Mouse (Mus musculus) spleen, adult 12 weeks (tissue): ENCODE measurements at regions not wholly inside any gene's neighbourhood (a gene's known extent, or its start where the extent isn't known, plus 50 kb on each side); places are given as distances from the start of the nearest gene placed in this dataset.

Experiments
- DNase-seq: peaks from one replicate; pipeline ENCODE4 v3.0.0; 2022; ENCODE audit warnings: low spot score

DNA sequence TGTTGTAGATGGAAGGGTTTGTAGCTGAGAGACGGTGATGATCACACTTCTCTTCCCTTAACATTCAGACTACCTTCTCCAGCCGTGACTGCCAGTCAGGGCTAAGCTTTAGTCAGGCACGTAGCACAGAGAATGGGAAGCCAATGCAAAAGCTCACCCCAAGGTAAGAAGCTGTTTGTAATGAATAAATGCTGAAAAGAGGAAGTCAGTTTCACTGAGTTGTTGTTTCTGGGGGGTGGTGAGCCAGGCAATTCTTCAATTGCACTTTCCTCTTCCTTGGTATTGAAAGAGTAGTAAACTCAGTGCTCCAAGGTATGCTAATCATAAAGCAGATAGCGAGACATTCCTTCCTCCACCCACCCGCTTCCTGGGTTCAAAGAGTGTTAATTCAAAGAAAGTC is 269.2 kb upstream of the Dab2 start:
- DNase-seq: no peak

- no peak for DNase-seq
Measured at GRCm38 (mm10) chr15:6034156-6034555, 265.4 kb upstream of the Dab2 start.

DNA sequence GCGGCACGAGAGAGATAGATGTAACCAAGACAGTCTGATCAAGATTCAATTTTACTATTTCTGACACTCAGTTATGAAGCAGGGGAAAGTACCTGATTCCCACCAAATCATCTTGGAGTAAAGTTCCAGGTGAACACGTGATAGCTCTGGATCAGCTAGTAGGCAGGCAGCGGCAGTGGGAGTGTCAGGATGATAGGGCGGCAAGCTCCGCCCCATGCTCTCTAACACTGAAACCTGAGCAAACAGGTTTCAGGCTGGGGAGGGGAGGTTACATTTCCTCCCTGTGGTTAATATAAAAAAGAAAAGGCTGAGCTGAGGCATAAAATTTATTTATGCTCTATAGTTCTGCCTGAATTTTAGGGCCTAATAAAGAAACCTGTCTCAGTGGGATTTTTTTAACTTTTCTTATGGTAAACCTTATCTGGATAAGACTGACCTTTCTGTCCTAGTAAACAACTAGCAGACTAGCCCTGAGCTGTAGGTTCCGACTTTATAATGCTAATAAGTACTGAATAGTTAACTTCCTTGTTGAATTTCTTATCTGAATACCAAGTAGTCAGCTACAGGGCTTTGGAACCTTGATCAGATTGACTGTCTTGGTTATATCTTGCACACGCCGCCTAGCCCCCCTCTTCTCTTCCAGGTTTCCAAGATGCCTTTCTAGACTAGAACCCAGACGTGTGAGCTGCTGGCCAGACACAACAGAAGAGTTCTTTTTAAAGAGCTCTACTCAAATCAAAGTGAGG is 254.9 kb upstream of the Dab2 start:
- peak; percentile 22 for DNase-seq

GRCm38 (mm10) chr15:6055703-6056102 is 243.9 kb upstream of the Dab2 start:
- no peak for DNase-seq

GRCm38 (mm10) chr15:6056887-6057626 is 242.5 kb upstream of the Dab2 start:
- DNase-seq: no peak

GRCm38 (mm10) chr15:6059361-6059760 is 240.2 kb upstream of the Dab2 start:
- no peak for DNase-seq

DNA sequence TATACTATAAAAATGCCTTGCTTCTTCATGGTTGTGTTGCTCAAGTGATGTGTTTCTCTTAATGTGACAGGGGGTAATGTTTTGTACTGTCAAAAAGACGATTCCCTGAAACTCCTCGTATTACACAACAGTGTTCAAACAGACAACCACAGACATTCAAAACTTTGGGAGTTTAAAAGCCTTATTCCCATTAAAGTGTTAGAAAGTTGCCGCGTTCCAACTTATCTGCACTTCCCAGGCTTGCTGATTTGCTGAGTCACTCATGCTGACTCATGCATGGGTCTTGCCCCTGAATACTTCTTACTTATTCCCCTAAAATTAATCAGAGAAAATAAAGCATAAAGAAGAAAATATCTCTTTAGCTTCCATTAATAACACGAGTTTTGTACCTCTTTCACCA is 239.8 kb upstream of the Dab2 start:
- DNase-seq: peak; percentile 63

DNA sequence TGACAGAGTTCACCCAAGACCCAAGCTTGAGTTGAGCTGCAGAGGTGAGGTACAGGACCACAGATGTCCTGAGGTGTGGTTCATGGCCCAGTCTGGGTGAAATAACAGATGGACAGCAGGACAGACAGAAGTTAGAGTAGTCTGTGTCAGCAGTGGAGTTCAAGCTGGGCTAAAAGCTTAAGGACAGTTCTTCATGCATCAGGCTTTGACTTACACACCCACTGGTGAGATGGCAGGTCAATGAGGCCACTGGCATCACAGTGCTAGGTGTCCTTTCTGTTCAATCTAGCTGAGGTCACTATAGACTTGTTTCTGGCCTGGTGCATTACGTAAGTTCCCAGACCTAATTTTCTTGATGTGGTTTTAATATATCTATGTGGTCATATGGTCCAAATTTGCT is 238.9 kb upstream of the Dab2 start:
- DNase-seq: no peak

DNA sequence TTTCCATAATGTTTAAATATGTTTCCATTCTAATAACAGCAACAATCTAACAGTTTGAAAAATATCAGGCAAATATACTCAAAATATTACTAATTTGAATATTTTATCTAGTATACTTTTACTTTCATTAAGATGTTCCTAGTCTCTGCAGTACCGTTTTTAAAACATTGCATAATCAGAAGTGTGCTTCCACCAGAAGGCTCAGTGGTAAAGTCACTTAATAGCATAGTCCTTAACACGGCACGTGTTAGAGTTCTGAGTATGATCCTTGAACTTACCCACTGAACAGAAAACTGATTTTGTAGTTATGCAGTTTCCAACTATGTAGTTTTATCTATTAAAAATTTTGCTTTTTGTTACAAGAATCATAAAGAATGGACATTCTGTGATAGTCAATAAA is 234.5 kb upstream of the Dab2 start:
- DNase-seq: no peak

DNA sequence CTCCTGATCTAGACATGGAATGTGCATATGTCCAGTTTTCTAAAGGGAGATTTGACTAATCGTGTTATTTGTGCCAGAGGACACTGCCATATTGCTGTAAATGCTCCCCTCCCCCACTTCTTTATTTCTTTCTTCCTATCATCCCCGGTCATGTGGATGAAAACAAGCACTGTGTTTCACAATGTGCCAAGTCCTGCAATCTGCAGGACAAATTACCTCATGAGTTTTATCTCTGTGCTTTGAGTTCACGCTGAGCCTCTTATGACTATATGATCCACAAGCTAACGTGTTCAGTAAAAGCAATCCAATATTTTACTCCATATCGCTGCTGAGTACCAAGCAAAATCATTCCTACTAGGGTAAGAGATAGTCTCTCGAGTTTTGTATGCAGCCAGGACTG is 232.2 kb upstream of the Dab2 start:
- no peak for DNase-seq

GRCm38 (mm10) chr15:6068371-6068770 is 231.2 kb upstream of the Dab2 start:
- DNase-seq: no peak

GRCm38 (mm10) chr15:6071873-6072272 is 227.7 kb upstream of the Dab2 start:
- no peak for DNase-seq

GRCm38 (mm10) chr15:6072920-6073319 is 226.7 kb upstream of the Dab2 start:
- DNase-seq: no peak

- DNase-seq: peak; percentile 20
Measured at GRCm38 (mm10) chr15:6080714-6081635, 218.6 kb upstream of the Dab2 start.

DNA sequence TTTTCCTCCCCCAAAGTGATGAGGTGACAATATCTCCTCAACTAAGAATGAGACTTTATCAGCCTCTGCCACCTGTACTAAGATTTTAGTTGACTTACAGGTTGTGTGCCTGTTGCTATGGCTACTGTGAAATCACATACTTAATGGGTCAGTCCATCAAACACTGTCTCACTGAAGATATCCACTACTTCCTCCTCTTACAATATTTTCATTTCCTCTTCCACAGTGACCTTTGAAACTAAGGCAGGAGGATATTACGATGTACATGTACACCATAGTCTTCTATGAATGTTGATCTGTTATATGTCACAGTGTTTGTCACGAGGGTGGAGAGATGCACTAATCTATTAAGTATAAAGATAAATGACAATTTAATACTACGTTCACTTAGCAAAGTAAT is 212.4 kb upstream of the Dab2 start:
- DNase-seq: no peak

DNA sequence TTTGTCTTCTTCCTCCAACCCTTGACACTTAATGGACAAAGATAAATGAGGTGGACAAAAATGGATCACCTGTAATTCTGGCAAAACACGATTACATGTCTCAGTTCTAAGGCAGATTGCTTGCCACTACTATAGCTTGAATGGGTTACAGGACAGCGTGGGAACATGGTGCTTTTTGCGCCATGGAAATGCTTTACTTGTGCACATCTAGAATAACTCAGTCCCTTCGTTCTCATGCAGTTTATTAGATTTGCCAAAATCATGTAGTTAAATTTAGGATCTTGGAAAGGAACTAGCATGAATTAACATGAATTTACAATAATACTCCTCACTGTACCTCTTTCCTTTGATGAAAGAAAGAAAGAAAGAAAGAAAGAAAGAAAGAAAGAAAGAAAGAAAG is 211.1 kb upstream of the Dab2 start:
- DNase-seq: no peak

DNA sequence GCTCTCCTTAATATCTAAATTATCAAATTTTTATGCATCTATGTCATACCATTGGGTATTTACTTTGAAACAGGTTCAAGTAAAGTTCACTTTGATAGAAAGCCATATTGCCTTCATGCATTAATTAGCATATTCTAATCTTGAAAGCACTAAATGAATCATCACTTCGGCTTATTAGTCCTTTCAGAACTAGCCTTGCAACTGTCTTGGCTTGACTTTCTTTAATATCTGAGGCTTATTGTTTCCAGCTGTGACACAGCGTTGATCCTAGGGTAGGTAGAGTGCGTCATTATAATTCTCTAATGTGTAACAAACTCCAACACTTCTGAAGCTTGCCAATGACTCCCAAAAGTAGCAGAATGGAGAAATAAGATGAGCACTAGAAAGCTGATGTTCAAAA is 169.9 kb upstream of the Dab2 start:
- DNase-seq: no peak

- no peak for DNase-seq
Measured at GRCm38 (mm10) chr15:6132216-6132615, 167.4 kb upstream of the Dab2 start.

GRCm38 (mm10) chr15:6145071-6145470 is 154.5 kb upstream of the Dab2 start:
- no peak for DNase-seq

GRCm38 (mm10) chr15:6154706-6155105 is 144.9 kb upstream of the Dab2 start:
- DNase-seq: no peak

- no peak for DNase-seq
Measured at GRCm38 (mm10) chr15:6180261-6180660, 119.3 kb upstream of the Dab2 start.

DNA sequence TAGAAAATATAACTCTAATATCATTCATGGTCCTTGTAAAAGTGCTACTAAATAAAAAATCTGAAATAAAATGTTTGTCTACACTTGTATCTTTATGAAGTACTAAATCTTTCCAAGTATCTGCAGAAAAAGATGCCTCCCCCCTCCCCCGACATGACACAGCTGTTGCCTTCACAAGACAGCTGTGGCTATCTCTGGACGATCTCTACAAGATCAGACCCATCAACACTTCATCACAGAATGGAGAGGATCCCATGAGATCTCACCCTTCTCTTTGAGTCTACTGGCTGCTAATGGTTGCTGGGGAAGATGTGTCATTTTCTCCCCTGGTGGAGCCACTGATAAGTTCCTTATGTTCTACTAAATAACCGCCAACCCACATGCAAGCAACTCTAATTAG is 116.0 kb upstream of the Dab2 start:
- no peak for DNase-seq

- no peak for DNase-seq
Measured at GRCm38 (mm10) chr15:6191845-6192244, 107.7 kb upstream of the Dab2 start.
